Mouse (Mus musculus) lung, embryonic 14.5 days (tissue): ENCODE measurements at regions not wholly inside any gene's neighbourhood (a gene's known extent, or its start where the extent isn't known, plus 50 kb on each side); places are given as distances from the start of the nearest gene placed in this dataset.

ENCODE experiments used
- ATAC-seq: fragments of 200-750 bp; cut with Nextera tagmentation; 2 replicates; pipeline ENCODE4 v1.8.0; 2017; ENCODE audit warnings: mild to moderate bottlenecking, moderate TSS enrichment, moderate library complexity; ENCODE audit not compliant: insufficient read depth
- DNase-seq: peaks from one replicate; pipeline ENCODE4 v3.0.0-alpha.2; 2015
- H3K27ac ChIP-seq: fragments of 300-500 bp; sonication (generic); 2 replicates; pipeline ENCODE4 v1.5.1; 2014; ENCODE audit warnings: low read depth, mild to moderate bottlenecking, moderate library complexity
- H3K27me3 ChIP-seq: fragments of 300-500 bp; sonication (generic); 2 replicates; pipeline ENCODE4 v1.6.1; 2014; ENCODE audit warnings: low read length, control low read depth; ENCODE audit not compliant: insufficient read depth
- H3K36me3 ChIP-seq: fragments of 300-500 bp; sonication (generic); 2 replicates; pipeline ENCODE4 v1.6.1; 2014; ENCODE audit warnings: control low read depth; ENCODE audit not compliant: insufficient read depth
- H3K4me1 ChIP-seq: fragments of 300-500 bp; sonication (generic); 2 replicates; pipeline ENCODE4 v1.6.1; 2014; ENCODE audit warnings: antibody characterized with exemption, control low read depth; ENCODE audit not compliant: insufficient read depth
- H3K4me2 ChIP-seq: fragments of 300-500 bp; sonication (generic); 2 replicates; pipeline ENCODE4 v1.6.1; 2014; ENCODE audit warnings: mild to moderate bottlenecking
- H3K4me3 ChIP-seq: fragments of 300-500 bp; sonication (generic); 2 replicates; pipeline ENCODE4 v1.5.1; 2014; ENCODE audit warnings: low read depth, low read length
- H3K9ac ChIP-seq: fragments of 300-500 bp; sonication (generic); 2 replicates; pipeline ENCODE4 v1.6.1; 2014
- H3K9me3 ChIP-seq: fragments of 300-500 bp; sonication (generic); 2 replicates; pipeline ENCODE4 v1.6.1; 2016; ENCODE audit warnings: low read depth, low read length, control low read depth
- CTCF ChIP-seq: IDR thresholded peaks from 2 replicates; pipeline ENCODE4 v1.5.1; 2016; ENCODE audit warnings: antibody characterized with exemption, low read depth
- WGBS: fragments of 180-500 bp; shearing (Covaris S2); extraction: QIAGEN DNeasy Blood & Tissue Kit; methylation state at CpG from one replicate; pipeline ENCODE4 v1.1.7; 2014; 5-methylcytosine and 5-hydroxymethylcytosine counted together

DNA sequence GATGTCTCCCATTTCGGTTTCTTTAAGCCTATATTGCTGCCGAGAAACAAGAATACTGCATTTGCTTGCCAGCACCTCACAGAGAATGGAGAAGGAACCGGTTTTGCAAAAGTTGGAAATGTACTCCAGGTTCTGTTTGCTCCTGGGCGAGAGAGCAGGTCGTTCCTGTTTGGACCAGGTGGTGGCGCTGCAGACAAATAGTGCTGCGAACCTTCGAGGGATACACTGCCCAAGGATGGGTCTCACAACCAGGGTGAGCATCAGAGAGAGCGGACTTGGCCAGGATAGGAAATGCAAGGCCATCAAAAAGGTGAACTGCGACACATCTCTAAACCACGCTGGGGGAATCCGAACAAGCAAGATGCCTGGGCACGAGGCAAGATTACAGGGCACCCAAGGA is 54.0 kb upstream of the Ets2 start:
- ATAC-seq, result peak; percentile 87
- Histone ChIP-seq H3K4me1 (no peaks in the 10 kb centered on the region), H3K27ac (no peak overlapping the region), H3K4me2 (no peak overlapping the region), H3K36me3 (no peaks in the 10 kb centered on the region), H3K4me3 (no peak overlapping the region), H3K27me3 (no peaks in the 10 kb centered on the region), H3K9me3 (no peaks in the 10 kb centered on the region), H3K9ac (no peak overlapping the region)
- peak; percentile 94 for TF ChIP-seq CTCF
- 10% methylated on average over 13 of the region's 13 CpGs for WGBS
- peak; percentile 93 for DNase-seq

DNA sequence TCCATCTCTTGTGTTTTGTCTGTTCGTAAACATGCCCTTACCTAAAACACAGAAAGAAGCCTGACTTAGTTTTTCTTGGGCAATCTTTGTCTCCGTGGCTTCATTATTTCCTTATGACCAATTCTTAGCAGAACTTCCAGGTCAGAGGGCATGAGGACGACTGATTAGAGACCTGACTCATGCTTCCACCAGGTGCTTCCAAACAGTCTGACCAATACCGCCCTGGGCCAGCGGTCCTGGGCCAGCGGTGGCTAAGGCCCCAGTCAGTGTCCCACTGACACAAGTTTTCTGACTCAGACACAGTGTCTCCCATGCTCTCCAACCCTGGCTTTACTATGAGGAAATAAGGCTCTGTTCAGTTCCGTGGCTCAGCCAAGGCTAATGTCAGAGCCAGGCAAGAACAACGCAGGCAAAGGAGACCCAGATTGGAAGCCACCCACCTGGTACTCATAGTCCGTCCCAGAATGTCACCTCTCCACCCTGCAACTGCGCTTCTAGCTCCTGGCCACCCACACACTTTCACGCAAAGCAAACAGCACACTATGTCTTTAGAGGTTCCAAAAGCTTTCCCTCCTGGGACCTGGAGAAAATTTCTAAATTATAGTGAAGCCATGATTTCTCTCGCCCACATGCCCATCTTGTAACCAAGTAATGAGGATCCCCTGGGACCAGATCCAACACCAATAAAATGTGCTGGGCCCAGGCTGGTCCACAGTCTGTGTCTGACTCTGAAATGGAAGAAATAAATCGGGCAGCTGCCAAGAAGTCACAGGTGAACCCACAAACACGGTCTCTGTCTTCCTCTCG is 56.6 kb upstream of the Erg start:
- DNase-seq, result no peak
- no peaks in the 10 kb centered on the region for H3K36me3 ChIP-seq
- no peak overlapping the region for H3K9ac ChIP-seq
- H3K9me3 ChIP-seq, result no peaks in the 10 kb centered on the region
- TF ChIP-seq CTCF, result no peak
- no peaks in the 10 kb centered on the region for H3K4me1 ChIP-seq
- no peak overlapping the region for H3K4me3 ChIP-seq
- no peak for ATAC-seq
- no peak overlapping the region for H3K4me2 ChIP-seq
- no peak overlapping the region for H3K27ac ChIP-seq
- H3K27me3 ChIP-seq, result no peaks in the 10 kb centered on the region
- 73% methylated on average over 15 of the region's 15 CpGs for WGBS

DNA sequence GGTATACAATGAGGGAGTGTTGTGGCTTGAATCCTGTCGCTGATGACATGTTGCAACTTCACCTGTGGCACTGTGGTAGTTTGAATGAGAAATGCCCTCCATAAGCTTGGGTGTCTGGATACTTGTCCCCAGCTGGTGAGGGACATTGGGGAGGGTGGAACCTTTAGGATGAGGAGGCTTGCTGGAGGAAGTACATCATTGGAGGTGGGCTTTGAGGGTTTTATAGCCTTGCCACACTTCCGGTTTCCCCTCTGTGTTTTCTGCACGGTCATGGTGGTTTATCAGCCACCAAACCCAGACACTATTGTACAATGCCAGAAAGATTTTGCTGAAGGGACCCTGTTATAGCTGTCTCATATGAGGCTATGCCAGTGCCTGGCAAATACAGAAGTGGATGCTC is 54.3 kb upstream of the Erg start:
- DNase-seq, result no peak
- Histone ChIP-seq H3K4me2 (no peak overlapping the region), H3K9ac (no peak overlapping the region), H3K4me3 (no peak overlapping the region), H3K4me1 (no peaks in the 10 kb centered on the region), H3K27ac (no peak overlapping the region), H3K27me3 (no peaks in the 10 kb centered on the region), H3K9me3 (no peaks in the 10 kb centered on the region), H3K36me3 (no peaks in the 10 kb centered on the region)
- no peak for TF ChIP-seq CTCF
- WGBS, result 86% methylated on average over 3 of the region's 3 CpGs
- ATAC-seq, result no peak

DNA sequence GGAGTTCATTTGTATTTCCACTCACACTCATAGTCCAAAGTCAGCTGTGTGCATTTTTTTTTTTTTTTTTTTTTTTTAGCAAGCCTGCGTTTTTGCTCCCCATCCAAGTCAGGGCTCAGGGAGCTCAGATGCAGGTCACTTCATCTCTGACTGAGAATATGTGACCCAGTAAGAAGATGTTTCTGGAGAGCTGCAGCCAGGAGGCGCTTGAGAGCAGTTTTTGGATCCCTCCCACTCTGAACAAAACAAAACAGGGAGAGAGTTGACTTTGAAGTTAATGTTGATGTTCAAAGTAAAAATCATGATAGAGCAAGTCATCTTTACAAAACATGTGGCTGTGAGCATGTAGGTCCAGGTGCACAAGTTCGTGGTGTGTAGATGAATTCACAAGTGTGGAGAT is 53.3 kb upstream of the Erg start:
- DNase-seq, result peak; percentile 29
- Histone ChIP-seq H3K9ac (no peak overlapping the region), H3K27ac (no peak overlapping the region), H3K4me3 (no peak overlapping the region), H3K4me2 (no peak overlapping the region), H3K27me3 (no peaks in the 10 kb centered on the region), H3K36me3 (no peaks in the 10 kb centered on the region), H3K4me1 (no peaks in the 10 kb centered on the region), H3K9me3 (no peaks in the 10 kb centered on the region)
- TF ChIP-seq CTCF, result peak; percentile 43
- WGBS, result 72% methylated on average over 3 of the region's 3 CpGs
- ATAC-seq, result no peak

DNA sequence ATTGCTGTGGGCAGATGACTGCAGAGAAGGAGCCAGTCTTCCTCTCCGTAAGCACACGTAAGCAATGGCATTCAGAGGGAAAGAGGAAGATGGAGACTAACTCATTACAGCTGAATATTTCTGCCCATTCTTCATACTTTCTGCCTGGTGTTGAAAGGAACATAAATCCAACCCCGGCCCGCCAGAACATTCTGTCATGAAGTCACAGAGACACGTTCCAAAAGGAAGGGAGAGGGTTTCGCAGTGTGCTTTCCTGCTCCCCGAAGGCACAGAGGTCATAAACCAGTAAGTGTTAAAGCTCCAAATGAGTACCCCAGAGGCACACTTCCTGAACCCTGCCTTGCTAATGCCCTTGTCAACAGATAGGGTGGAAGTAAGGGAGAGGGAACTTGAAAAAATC is 51.5 kb upstream of the Erg start:
- no peak for ATAC-seq
- no peak overlapping the region for H3K27ac ChIP-seq
- no peaks in the 10 kb centered on the region for H3K36me3 ChIP-seq
- WGBS, result 33% methylated on average over 7 of the region's 7 CpGs
- no peaks in the 10 kb centered on the region for H3K4me1 ChIP-seq
- H3K4me3 ChIP-seq, result no peak overlapping the region
- H3K4me2 ChIP-seq, result no peak overlapping the region
- H3K27me3 ChIP-seq, result no peaks in the 10 kb centered on the region
- no peaks in the 10 kb centered on the region for H3K9me3 ChIP-seq
- peak; percentile 19 for DNase-seq
- no peak for TF ChIP-seq CTCF
- no peak overlapping the region for H3K9ac ChIP-seq

DNA sequence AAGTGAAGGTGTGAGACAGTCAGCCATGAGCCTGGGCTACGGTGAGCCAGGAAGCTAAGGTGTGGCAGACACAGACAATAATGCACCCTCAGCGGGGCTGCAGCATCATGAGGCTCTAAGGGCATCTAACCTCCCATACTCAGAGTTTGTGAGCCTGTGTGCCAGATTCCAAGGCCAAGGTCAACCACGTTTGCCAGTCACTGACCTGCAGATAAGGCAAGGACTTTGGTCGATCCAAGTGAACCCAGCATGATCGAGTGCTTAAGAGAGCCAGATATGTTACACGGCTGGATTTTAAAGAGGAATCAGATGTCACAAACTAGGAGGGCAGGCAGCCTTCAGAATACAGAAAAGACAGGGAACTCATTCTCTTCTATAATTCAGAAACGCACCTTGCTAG is 50.2 kb upstream of the Erg start:
- no peak for ATAC-seq
- 59% methylated on average over 7 of the region's 7 CpGs for WGBS
- DNase-seq, result no peak
- no peaks in the 10 kb centered on the region for H3K27me3 ChIP-seq
- TF ChIP-seq CTCF, result no peak
- H3K9me3 ChIP-seq, result no peaks in the 10 kb centered on the region
- no peak overlapping the region for H3K27ac ChIP-seq
- no peak overlapping the region for H3K4me3 ChIP-seq
- H3K9ac ChIP-seq, result no peak overlapping the region
- no peaks in the 10 kb centered on the region for H3K36me3 ChIP-seq
- no peaks in the 10 kb centered on the region for H3K4me1 ChIP-seq
- H3K4me2 ChIP-seq, result no peak overlapping the region
